Mouse (Mus musculus) midbrain, embryonic 16.5 days (tissue): Measurements from ENCODE around the gene Tmem150a. TPM values are rescaled to one million over a fixed set of nuclear protein-coding genes. Genes with fewer than 3 reads are reported as not detected.
A peak's percentile ranks its signal among the peaks of the same experiment; 100 is the strongest.

ENCODE experiments used
- ATAC-seq: fragments of 200-750 bp; cut with Nextera tagmentation; 2 replicates; pipeline ENCODE4 v1.8.0; 2017; ENCODE audit warnings: moderate TSS enrichment
- H3K27ac ChIP-seq: fragments of 300-500 bp; sonication (generic); 2 replicates; pipeline ENCODE4 v1.5.1; 2014; ENCODE audit warnings: mild to moderate bottlenecking, low read length, mixed read lengths
- H3K27me3 ChIP-seq: fragments of 300-500 bp; sonication (generic); 2 replicates; pipeline ENCODE4 v1.6.1; 2014; ENCODE audit warnings: low read depth, low read length, mixed read lengths; ENCODE audit not compliant: control insufficient read depth, insufficient read depth
- H3K36me3 ChIP-seq: fragments of 300-500 bp; sonication (generic); 2 replicates; pipeline ENCODE4 v1.6.1; 2014; ENCODE audit warnings: mild to moderate bottlenecking, low read length, moderate library complexity, mixed read lengths; ENCODE audit not compliant: control insufficient read depth, insufficient read depth
- H3K4me1 ChIP-seq: fragments of 300-500 bp; sonication (generic); 2 replicates; pipeline ENCODE4 v1.6.1; 2014; ENCODE audit warnings: mild to moderate bottlenecking, low read length, mixed read lengths; ENCODE audit not compliant: control insufficient read depth, insufficient read depth
- H3K4me2 ChIP-seq: fragments of 300-500 bp; sonication (generic); 2 replicates; pipeline ENCODE4 v1.6.1; 2014; ENCODE audit warnings: mild to moderate bottlenecking, low read length, mixed read lengths
- H3K4me3 ChIP-seq: fragments of 300-500 bp; sonication (generic); 2 replicates; pipeline ENCODE4 v1.5.1; 2014; ENCODE audit warnings: low read depth, mild to moderate bottlenecking, low read length, moderate library complexity, mixed read lengths
- H3K9ac ChIP-seq: fragments of 300-500 bp; sonication (generic); 2 replicates; pipeline ENCODE4 v1.6.1; 2014; ENCODE audit warnings: low read depth, low read length, mixed read lengths
- H3K9me3 ChIP-seq: fragments of 300-500 bp; sonication (generic); replicated peaks from 2 replicates; pipeline ENCODE4 v1.6.1; 2014; ENCODE audit warnings: mild to moderate bottlenecking, low read length, mixed read lengths; ENCODE audit not compliant: control insufficient read depth, poor library complexity, severe bottlenecking
- WGBS: fragments of 180-500 bp; shearing (Covaris S2); extraction: QIAGEN DNeasy Blood & Tissue Kit; methylation state at CpG from one replicate; pipeline ENCODE4 v1.1.7; 2014; 5-methylcytosine and 5-hydroxymethylcytosine counted together
- polyA plus RNA-seq: library from polyadenylated mRNA; unstranded; fragments of >200 nt; fragmentation: Nextera tagmentation; extraction: Ambion mirVana; gene quantifications from 2 replicates; pipeline ENCODE4 v1.2.1, GENCODE M21; 2015

Tmem150a gene
- polyA plus RNA-seq, 1 experiment from 2014 or later, result 17.7 TPM

DNA sequence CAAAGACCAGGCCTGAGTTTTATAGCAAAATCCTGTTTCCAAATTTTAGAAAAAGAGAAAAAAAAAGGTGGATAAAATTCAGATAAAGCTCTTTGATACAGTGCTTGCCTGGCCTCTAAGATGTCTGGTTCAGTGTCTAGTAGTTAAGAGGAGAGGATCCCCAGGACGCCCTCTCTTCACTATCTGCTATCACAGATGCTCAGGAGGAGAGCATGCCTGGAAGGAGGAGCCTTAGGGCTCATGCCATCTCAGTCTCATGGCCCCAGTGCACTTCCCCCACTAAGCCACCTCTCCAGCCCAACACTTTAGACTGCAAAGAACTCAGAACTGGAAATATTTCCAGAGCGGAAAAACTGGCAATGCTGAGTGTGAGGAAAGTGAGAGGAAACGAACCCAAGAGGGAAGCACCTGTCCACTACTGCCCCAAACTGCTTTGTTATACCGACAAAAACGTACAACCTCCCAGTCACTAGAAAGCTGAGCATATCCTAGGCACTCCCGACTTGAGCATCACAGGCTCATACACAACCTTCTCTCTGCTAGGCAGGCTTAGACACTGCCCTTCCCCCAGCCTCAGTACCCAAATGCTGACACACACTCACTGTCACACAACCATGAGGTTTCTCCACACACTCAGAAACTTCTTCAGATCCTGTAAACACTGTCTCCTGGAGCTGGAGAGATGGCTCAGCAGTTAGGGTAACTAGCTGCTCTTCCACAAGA is 31.3 kb upstream of the Tmem150a start:
- no peak overlapping the region for H3K27ac ChIP-seq
- no peaks in the 10 kb centered on the region for H3K4me1 ChIP-seq
- H3K4me2 ChIP-seq, result no peak overlapping the region
- WGBS, result 88% methylated on average over 6 of the region's 6 CpGs
- no peak overlapping the region for H3K9ac ChIP-seq
- H3K9me3 ChIP-seq, result no peaks in the 10 kb centered on the region
- peaks cover 60% of the 10 kb centered on the region for H3K36me3 ChIP-seq
- no peak overlapping the region for H3K4me3 ChIP-seq
- H3K27me3 ChIP-seq, result no peaks in the 10 kb centered on the region
- ATAC-seq, result no peak

DNA sequence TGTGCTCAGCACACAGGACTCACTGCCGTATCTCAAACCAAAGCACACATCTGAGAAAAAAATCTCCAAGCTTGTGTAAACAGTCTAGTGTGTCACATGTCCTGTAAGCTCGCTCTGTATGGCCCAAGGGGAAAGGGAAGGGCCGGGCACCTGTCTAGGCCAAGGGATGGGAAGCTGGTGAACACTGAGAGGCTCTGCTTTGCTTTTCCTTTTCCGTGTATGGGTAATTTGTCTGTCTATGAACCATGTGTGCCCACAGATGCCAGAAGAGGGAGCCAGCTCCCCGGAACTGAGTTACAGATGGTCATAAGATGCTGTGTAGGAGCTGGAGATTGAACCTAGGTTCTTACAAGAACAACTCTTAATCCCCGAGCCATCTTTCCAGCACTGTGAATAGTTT is 29.0 kb upstream of the Tmem150a start:
- ATAC-seq, result no peak
- peaks cover 49% of the 10 kb centered on the region for H3K36me3 ChIP-seq
- WGBS, result 76% methylated on average over 6 of the region's 6 CpGs

DNA sequence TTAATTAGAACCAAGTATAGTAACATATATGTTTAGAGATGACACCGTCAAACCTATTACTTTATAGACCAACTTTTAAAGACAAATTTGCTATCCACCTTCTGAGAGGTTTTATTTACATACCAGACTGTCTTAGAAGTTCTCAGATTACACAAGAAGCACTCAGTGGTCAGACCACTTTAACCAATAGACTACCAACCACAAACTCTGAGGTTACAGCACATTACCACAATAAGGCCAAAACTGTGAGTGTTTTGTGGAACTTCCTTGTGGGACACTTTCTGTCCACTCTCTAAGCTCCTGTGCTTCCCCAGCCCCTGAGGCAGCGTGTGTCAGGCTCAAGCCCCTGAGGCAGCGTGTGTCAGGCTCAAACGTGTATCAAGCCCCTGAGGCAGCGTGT is 26.2 kb upstream of the Tmem150a start:
- H3K4me1 ChIP-seq, result no peaks in the 10 kb centered on the region
- no peak overlapping the region for H3K4me3 ChIP-seq
- H3K9ac ChIP-seq, result no peak overlapping the region
- H3K27ac ChIP-seq, result no peak overlapping the region
- 98% methylated on average over 5 of the region's 5 CpGs for WGBS
- ATAC-seq, result no peak
- H3K9me3 ChIP-seq, result no peaks in the 10 kb centered on the region
- no peaks in the 10 kb centered on the region for H3K27me3 ChIP-seq
- H3K36me3 ChIP-seq, result peaks cover 56% of the 10 kb centered on the region
- no peak overlapping the region for H3K4me2 ChIP-seq

More for the DNA sequence above, 29.0 kb upstream of the Tmem150a start:
- no peak overlapping the region for H3K4me3 ChIP-seq
- no peak overlapping the region for H3K4me2 ChIP-seq
- H3K27ac ChIP-seq, result no peak overlapping the region
- no peaks in the 10 kb centered on the region for H3K4me1 ChIP-seq
- H3K27me3 ChIP-seq, result no peaks in the 10 kb centered on the region
- no peak overlapping the region for H3K9ac ChIP-seq
- no peaks in the 10 kb centered on the region for H3K9me3 ChIP-seq

DNA sequence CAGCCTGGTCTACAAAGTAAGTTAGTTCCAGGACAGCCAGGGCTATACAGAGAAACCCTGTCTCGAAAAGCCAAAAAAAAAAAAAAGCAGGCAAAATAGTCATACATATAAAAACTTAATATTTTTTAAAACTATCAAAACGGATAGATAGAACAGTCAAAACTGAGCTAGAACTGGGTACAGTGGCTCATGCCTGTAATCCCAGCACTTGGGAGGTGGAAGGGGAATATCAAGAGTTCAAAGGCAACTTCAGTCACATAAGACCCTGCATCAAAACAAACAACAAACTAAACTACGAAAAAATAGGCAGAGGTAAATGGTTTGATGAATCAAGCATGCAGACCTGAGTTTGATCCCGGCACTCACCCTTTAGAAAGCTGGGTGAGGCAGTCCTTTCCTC is 25.1 kb upstream of the Tmem150a start:
- H3K4me1 ChIP-seq, result no peaks in the 10 kb centered on the region
- no peak overlapping the region for H3K4me2 ChIP-seq
- ATAC-seq, result no peak
- no peaks in the 10 kb centered on the region for H3K27me3 ChIP-seq
- H3K27ac ChIP-seq, result no peak overlapping the region
- peaks cover 54% of the 10 kb centered on the region for H3K36me3 ChIP-seq
- WGBS, result 94% methylated on average over 4 of the region's 4 CpGs
- H3K9ac ChIP-seq, result no peak overlapping the region
- no peak overlapping the region for H3K4me3 ChIP-seq
- H3K9me3 ChIP-seq, result no peaks in the 10 kb centered on the region

DNA sequence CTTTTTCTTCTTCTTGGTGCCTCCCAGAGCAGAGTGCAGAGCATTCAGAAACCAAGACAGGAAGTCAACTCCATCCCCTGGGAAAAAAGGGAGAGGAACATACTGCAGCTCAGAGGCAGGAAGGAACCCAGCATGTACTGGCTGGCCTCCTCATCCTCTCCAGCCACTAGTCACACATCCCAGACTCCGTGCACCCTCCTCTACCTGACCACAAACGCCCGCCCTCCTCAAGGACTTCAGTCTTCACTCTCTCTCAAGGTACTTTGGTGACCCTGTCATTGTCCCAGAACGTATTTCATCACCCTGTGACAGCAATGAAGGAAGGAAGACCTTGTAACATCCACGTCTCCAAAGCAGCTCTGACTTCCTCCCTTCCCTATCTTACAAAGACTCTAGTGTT is 22.1 kb upstream of the Tmem150a start:
- WGBS, result 81% methylated on average over 5 of the region's 5 CpGs
- Histone ChIP-seq H3K36me3 (peaks cover 51% of the 10 kb centered on the region), H3K4me1 (no peaks in the 10 kb centered on the region), H3K4me2 (no peak overlapping the region), H3K27ac (no peak overlapping the region), H3K9ac (no peak overlapping the region), H3K9me3 (no peaks in the 10 kb centered on the region), H3K4me3 (no peak overlapping the region), H3K27me3 (no peaks in the 10 kb centered on the region)
- ATAC-seq, result no peak

DNA sequence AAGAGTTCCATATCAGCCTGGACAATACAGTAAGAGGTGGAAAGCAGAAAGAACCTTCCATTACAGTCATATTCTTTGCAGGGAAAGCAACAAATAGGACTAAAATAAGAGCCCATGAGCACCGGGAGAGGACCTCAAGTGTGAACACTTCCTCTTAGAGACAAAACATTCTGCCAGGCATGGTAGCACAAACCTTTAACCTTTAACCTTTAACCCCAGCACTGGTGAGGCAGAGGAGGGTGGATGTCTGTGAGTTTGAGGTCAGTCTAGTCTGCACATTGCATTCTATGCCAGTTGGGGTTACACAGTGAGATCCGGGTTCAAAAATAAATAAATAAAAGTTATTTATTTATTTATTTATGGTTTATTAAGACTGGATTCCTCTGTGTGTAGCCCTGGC is 14.8 kb upstream of the Tmem150a start:
- no peak for ATAC-seq
- H3K27ac ChIP-seq, result no peak overlapping the region
- WGBS, result 67% methylated on average over 2 of the region's 2 CpGs
- H3K4me1 ChIP-seq, result peaks cover 13% of the 10 kb centered on the region
- H3K9ac ChIP-seq, result no peak overlapping the region
- H3K27me3 ChIP-seq, result no peaks in the 10 kb centered on the region
- no peaks in the 10 kb centered on the region for H3K9me3 ChIP-seq
- no peak overlapping the region for H3K4me2 ChIP-seq
- no peak overlapping the region for H3K4me3 ChIP-seq
- H3K36me3 ChIP-seq, result peaks cover 25% of the 10 kb centered on the region

DNA sequence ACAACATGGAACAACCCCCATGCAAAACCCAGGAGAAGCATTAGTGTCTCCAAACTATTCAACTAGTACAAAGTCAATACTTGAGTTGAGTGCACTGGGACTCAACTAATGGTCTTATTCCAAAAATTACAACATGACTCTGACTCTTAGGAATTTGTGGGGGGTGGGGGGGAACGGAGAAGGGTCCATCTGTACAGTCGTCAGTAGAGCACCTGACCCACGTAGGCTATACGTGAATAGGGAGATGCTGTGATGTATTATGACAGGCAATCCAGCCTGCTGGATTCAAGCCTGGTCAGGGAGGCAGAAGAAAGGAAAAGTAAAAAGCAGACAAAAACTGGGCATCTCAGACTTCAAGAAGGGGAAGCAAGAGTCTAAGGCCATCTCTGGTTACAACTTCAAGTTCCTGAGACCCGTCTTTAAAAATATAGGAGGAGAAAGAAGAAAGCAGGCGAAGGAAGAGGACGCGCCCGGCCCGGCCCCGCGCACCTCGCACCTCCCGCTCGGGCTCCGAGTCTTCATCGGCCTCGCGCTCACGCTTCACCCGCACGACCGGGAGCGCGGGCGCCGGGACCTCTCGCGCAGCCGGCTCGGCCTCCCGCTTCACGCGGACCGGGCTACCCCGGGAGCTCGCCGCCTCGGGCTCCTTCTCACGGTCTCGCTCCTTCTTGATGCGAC is 10.7 kb upstream of the Tmem150a start:
- no peaks in the 10 kb centered on the region for H3K27me3 ChIP-seq
- H3K4me3 ChIP-seq, result peak overlapping the region; percentile 94
- peak overlapping the region; percentile 89 for H3K9ac ChIP-seq
- peak overlapping the region; percentile 97 for H3K4me2 ChIP-seq
- H3K9me3 ChIP-seq, result no peaks in the 10 kb centered on the region
- under 1% methylated on average over 30 of the region's 42 CpGs for WGBS
- peaks cover 32% of the 10 kb centered on the region for H3K4me1 ChIP-seq
- peak overlapping the region; percentile 80 for H3K27ac ChIP-seq
- peaks cover 7% of the 10 kb centered on the region; the same call in 1 of the 2 replicates for H3K36me3 ChIP-seq
- peak; percentile 29; the same call in 1 of the 2 replicates for ATAC-seq

DNA sequence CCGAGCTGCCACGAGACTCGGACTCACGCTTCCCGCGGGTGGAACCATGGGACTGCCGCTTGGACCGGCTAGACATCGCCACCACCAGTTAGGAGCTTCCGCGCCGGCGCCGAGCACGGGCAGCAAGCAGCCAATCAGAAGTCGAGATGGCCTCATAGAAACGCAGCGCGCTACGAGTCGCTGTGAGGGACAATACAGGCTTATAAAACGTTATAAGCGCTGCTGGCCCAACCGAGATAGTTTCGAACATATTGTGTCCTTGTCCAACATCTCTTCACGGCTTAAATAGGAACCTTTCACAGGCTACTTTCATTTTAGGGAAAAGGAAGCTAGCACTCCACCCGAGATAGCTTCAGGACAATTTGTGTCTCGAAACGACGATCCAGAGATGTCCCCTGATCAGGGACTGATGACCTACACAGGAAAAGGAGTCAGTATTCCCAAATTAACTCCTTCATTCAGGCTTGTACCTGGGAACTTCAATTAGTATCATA is 10.1 kb upstream of the Tmem150a start, which contains the start of gene Usp39:
TSS of gene Usp39 (minus strand) at position 111 of the 494 bp plus-strand sequence.
- Histone ChIP-seq H3K27me3 (no peaks in the 10 kb centered on the region), H3K4me3 (peak within 1 kb of the TSS; percentile 94), H3K27ac (peak within 1 kb of the TSS; percentile 80), H3K4me2 (peak within 1 kb of the TSS; percentile 97), H3K4me1 (peaks cover 32% of the 10 kb centered on the region), H3K9me3 (no peaks in the 10 kb centered on the region), H3K36me3 (peaks cover 10% of the 10 kb centered on the region; the same call in 1 of the 2 replicates), H3K9ac (peak within 1 kb of the TSS; percentile 89)
- peak; percentile 82 for ATAC-seq
- WGBS, result under 1% methylated on average over 30 of the region's 30 CpGs

DNA sequence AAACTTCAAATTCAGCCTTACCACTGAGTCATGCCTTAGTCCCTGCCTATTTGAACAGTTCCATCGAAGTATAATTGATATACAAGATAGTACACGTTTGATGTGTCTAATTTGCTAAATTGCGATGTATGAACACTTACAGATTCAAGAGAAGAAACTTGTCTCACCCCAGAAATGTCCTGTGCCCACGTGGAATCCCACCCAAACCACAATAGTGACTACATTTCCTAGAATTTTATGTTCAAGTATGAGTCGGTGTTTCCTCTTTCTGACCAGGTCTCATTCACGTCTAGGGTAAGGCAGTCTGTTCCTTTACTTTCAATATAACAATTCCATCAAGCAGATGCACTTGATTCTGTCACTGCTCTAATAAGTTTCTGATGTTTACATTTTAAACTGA is 9.6 kb upstream of the Tmem150a start:
- Histone ChIP-seq H3K27ac (no peak overlapping the region; the same call in 1 of the 2 replicates), H3K27me3 (no peaks in the 10 kb centered on the region), H3K9ac (no peak overlapping the region), H3K4me3 (peak overlapping the region; percentile 94), H3K9me3 (no peaks in the 10 kb centered on the region), H3K4me1 (peaks cover 32% of the 10 kb centered on the region), H3K4me2 (peak overlapping the region; percentile 75), H3K36me3 (peaks cover 15% of the 10 kb centered on the region)
- 46% methylated on average over 6 of the region's 6 CpGs for WGBS
- no peak for ATAC-seq
